Mouse (Mus musculus) adrenal gland, adult 18-20 months (tissue): ENCODE measurements at regions not wholly inside any gene's neighbourhood (a gene's known extent, or its start where the extent isn't known, plus 50 kb on each side); places are given as distances from the start of the nearest gene placed in this dataset.

ENCODE experiments used
- DNase-seq, 2 experiments: peaks; one replicate each; pipeline ENCODE4 v3.0.0; 2021 to 2022; ENCODE audit warnings: low spot score in 2 of 2

GRCm38 (mm10) chr13:72800546-72800945 is 171.9 kb downstream of the Irx2 start:
- no peak for DNase-seq

- DNase-seq, result no peak
Measured at GRCm38 (mm10) chr13:72803374-72803773, 174.8 kb downstream of the Irx2 start.

- DNase-seq, result no peak
Measured at GRCm38 (mm10) chr13:72809226-72809625, 180.6 kb downstream of the Irx2 start.

GRCm38 (mm10) chr13:72810626-72811025 is 182.0 kb downstream of the Irx2 start:
- no peak for DNase-seq

GRCm38 (mm10) chr13:72814616-72815015 is 186.0 kb downstream of the Irx2 start:
- no peak for DNase-seq

- DNase-seq, result no peak
Measured at GRCm38 (mm10) chr13:72815236-72815932, 186.8 kb downstream of the Irx2 start.

- DNase-seq, result no peak
Measured at GRCm38 (mm10) chr13:72815933-72816553, 187.4 kb downstream of the Irx2 start.

GRCm38 (mm10) chr13:72816856-72817255 is 188.2 kb downstream of the Irx2 start:
- no peak for DNase-seq

- no peak for DNase-seq
Measured at GRCm38 (mm10) chr13:72817521-72817920, 188.9 kb downstream of the Irx2 start.

- DNase-seq, result no peak
Measured at GRCm38 (mm10) chr13:72817930-72818329, 189.3 kb downstream of the Irx2 start.

GRCm38 (mm10) chr13:72826613-72827012 is 198.0 kb downstream of the Irx2 start:
- DNase-seq, result no peak

- DNase-seq, result no peak
Measured at GRCm38 (mm10) chr13:72829331-72829730, 200.7 kb downstream of the Irx2 start.

GRCm38 (mm10) chr13:72833326-72833725 is 204.7 kb downstream of the Irx2 start:
- DNase-seq, result no peak

GRCm38 (mm10) chr13:72837016-72837415 is 208.4 kb downstream of the Irx2 start:
- no peak for DNase-seq

GRCm38 (mm10) chr13:72848097-72848496 is 219.5 kb downstream of the Irx2 start:
- DNase-seq, result no peak

- no peak for DNase-seq
Measured at GRCm38 (mm10) chr13:72849841-72850240, 221.2 kb downstream of the Irx2 start.

GRCm38 (mm10) chr13:72852896-72853295 is 224.3 kb downstream of the Irx2 start:
- no peak for DNase-seq

GRCm38 (mm10) chr13:72875921-72876320 is 247.3 kb downstream of the Irx2 start:
- no peak for DNase-seq

- no peak for DNase-seq
Measured at GRCm38 (mm10) chr13:72894982-72895381, 266.4 kb downstream of the Irx2 start.

GRCm38 (mm10) chr13:72902576-72902975 is 274.0 kb downstream of the Irx2 start:
- no peak for DNase-seq

- DNase-seq, result no peak
Measured at GRCm38 (mm10) chr13:72918895-72919294, 290.3 kb downstream of the Irx2 start.

GRCm38 (mm10) chr13:72920368-72920767 is 291.7 kb downstream of the Irx2 start:
- no peak for DNase-seq

GRCm38 (mm10) chr13:72924560-72925135 is 296.0 kb downstream of the Irx2 start:
- no peak for DNase-seq
